Mouse (Mus musculus) ES-E14 (cell line): ENCODE results near the gene Smarcc1. TPM values are rescaled to one million over a fixed set of nuclear protein-coding genes. Genes with fewer than 3 reads are reported as not detected.

Experiments used
- DNase-seq: peaks from one replicate; pipeline ENCODE4 v3.0.0-alpha.2; 2013; ENCODE audit warnings: low read depth, low spot score
- H3K27ac ChIP-seq: 2 replicates; pipeline ENCODE4 v1.5.1; 2012; ENCODE audit warnings: low read depth, mild to moderate bottlenecking, low read length, moderate library complexity, mixed read lengths; ENCODE audit not compliant: poor library complexity, insufficient read depth, severe bottlenecking
- H3K36me3 ChIP-seq: 2 replicates; pipeline ENCODE4 v1.6.1; 2012; ENCODE audit warnings: mild to moderate bottlenecking, low read length, moderate library complexity, mixed read lengths; ENCODE audit not compliant: control insufficient read depth, poor library complexity, insufficient read depth, severe bottlenecking
- H3K4me1 ChIP-seq, 2 experiments: fragments of 150-350 bp in 1 of 2; sonication (generic) in 1 of 2; 2 replicates each; pipeline ENCODE4 v1.6.1; 2012; ENCODE audit warnings: low read length in 2 of 2, mild to moderate bottlenecking in 1 of 2, mixed read lengths in 1 of 2; ENCODE audit not compliant: control insufficient read depth in 2 of 2, insufficient read depth in 2 of 2, poor library complexity in 1 of 2
- H3K4me3 ChIP-seq, 2 experiments: fragments of 150-350 bp in 1 of 2; sonication (generic) in 1 of 2; 2 replicates each; pipeline ENCODE4 v1.5.1; 2012; ENCODE audit warnings: low read length in 2 of 2, low read depth in 1 of 2, mild to moderate bottlenecking in 1 of 2, mixed read lengths in 1 of 2; ENCODE audit not compliant: insufficient read depth in 1 of 2, poor library complexity in 1 of 2, severe bottlenecking in 1 of 2
- H3K9ac ChIP-seq: 2 replicates; pipeline ENCODE4 v1.6.1; 2012; ENCODE audit warnings: low read depth, mild to moderate bottlenecking, low read length, mixed read lengths; ENCODE audit not compliant: poor library complexity, insufficient read depth, severe bottlenecking
- H3K9me3 ChIP-seq: fragments of 150-350 bp; sonication (generic); 2 replicates; pipeline ENCODE4 v1.6.1; 2012; ENCODE audit warnings: low read depth, mild to moderate bottlenecking, low read length; ENCODE audit not compliant: control insufficient read depth, insufficient read depth
- CHD2 ChIP-seq: IDR thresholded peaks from 2 replicates; pipeline ENCODE4 v1.6.1; 2014; ENCODE audit warnings: mild to moderate bottlenecking, low read depth, low read length, inconsistent platforms
- HCFC1 ChIP-seq: IDR thresholded peaks from 2 replicates; pipeline ENCODE4 v1.6.1; 2012; ENCODE audit warnings: low read length, inconsistent platforms, borderline replicate concordance; ENCODE audit not compliant: insufficient read depth
- MAFK ChIP-seq: IDR thresholded peaks from 2 replicates; pipeline ENCODE4 v1.6.1; 2014; ENCODE audit warnings: mild to moderate bottlenecking, low read depth, low read length, inconsistent platforms; ENCODE audit not compliant: insufficient read depth
- ZC3H11A ChIP-seq: IDR thresholded peaks from 2 replicates; pipeline ENCODE4 v1.6.1; 2012; ENCODE audit warnings: low read depth, mild to moderate bottlenecking, inconsistent platforms, low read length, borderline replicate concordance
- ZNF384 ChIP-seq: IDR thresholded peaks from 2 replicates; pipeline ENCODE4 v1.6.1; 2012; ENCODE audit warnings: low read depth, low read length, inconsistent platforms
- in situ Hi-C, 2 experiments: fragments of 600-800 bp; cut with MboI; formaldehyde crosslinking; loops; one replicate each; pipeline ENCODE4 v1.15.1; 2025; ENCODE audit warnings: low sequenced_read_pairs in 2 of 2, inconsistent platforms in 1 of 2; ENCODE audit not compliant: unreplicated experiment in 2 of 2
- total RNA-seq: library from RNA; depleted of rRNA; stranded (reverse); fragments of 300-350 nt; gene quantifications from 2 replicates; pipeline ENCODE4 v1.2.3, GENCODE M21; 2012

The Smarcc1 gene
- total RNA-seq, 1 experiment: 64.3 TPM

- no peaks in the 10 kb centered on the region; a peak in 1 of 4 replicates for H3K4me1 ChIP-seq
- no peak for DNase-seq
- no peak overlapping the region for H3K9ac ChIP-seq
- no peak overlapping the region for H3K27ac ChIP-seq
- H3K36me3 ChIP-seq: peaks cover 75% of the 10 kb centered on the region
- TF ChIP-seq ZNF384 (no peak), ZC3H11A (no peak), MAFK (no peak), HCFC1 (no peak), CHD2 (no peak)
- no peaks in the 10 kb centered on the region for H3K9me3 ChIP-seq
- no peak overlapping the region for H3K4me3 ChIP-seq
- in situ Hi-C loops: loop anchor here in 1 of 2 experiments (25.0 kb wide), 1 partner anchor 198 kb away; the partner anchor contains the start of gene Cdc25a
Measured at GRCm38 (mm10) chr9:110085693-110086092, 31.8 kb upstream of the Smarcc1 start.

- Histone ChIP-seq H3K27ac (no peak overlapping the region; the same call in 1 of the 2 replicates), H3K4me1 (no peaks in the 10 kb centered on the region; a peak in 1 of 4 replicates), H3K9me3 (no peaks in the 10 kb centered on the region), H3K36me3 (peaks cover 60% of the 10 kb centered on the region), H3K9ac (no peak overlapping the region), H3K4me3 (no peak overlapping the region)
- in situ Hi-C loops: loop anchor here (10.0 to 25.0 kb wide), 2 partner anchors 206 to 209 kb away; partner anchors contain the start of gene Cdc25a (in 1 of the 2)
- TF ChIP-seq MAFK: no peak
- DNase-seq: no peak
Measured at GRCm38 (mm10) chr9:110093303-110093702, 24.2 kb upstream of the Smarcc1 start.

- H3K36me3 ChIP-seq: peaks cover 52% of the 10 kb centered on the region
- H3K27ac ChIP-seq: no peak overlapping the region
- peaks cover 0 to 2% of the 10 kb centered on the region in 2 experiments; a peak in 2 of 4 replicates for H3K4me1 ChIP-seq
- no peaks in the 10 kb centered on the region for H3K9me3 ChIP-seq
- H3K4me3 ChIP-seq: no peak overlapping the region
- in situ Hi-C loops: loop anchor here (10.0 to 25.0 kb wide), 2 partner anchors 207 to 210 kb away; partner anchors contain the start of gene Cdc25a (in 1 of the 2)
- H3K9ac ChIP-seq: no peak overlapping the region
- TF ChIP-seq ZNF384: no peak
- TF ChIP-seq HCFC1: no peak
- no peak for TF ChIP-seq ZC3H11A
- TF ChIP-seq CHD2: no peak
- no peak for TF ChIP-seq MAFK
- no peak for DNase-seq
Measured at GRCm38 (mm10) chr9:110094761-110095160, 22.7 kb upstream of the Smarcc1 start.

GRCm38 (mm10) chr9:110097791-110098190 is 19.7 kb upstream of the Smarcc1 start:
- TF ChIP-seq HCFC1 (no peak), ZNF384 (no peak), CHD2 (no peak), ZC3H11A (no peak), MAFK (no peak)
- in situ Hi-C loops: loop anchor here (10.0 to 25.0 kb wide), 2 partner anchors 210 to 213 kb away; partner anchors contain the start of gene Cdc25a (in 1 of the 2)
- Histone ChIP-seq H3K27ac (no peak overlapping the region; the same call in 1 of the 2 replicates), H3K4me1 (peaks cover 0 to 2% of the 10 kb centered on the region in 2 experiments; a peak in 2 of 4 replicates), H3K4me3 (no peak overlapping the region), H3K9me3 (no peaks in the 10 kb centered on the region), H3K36me3 (peaks cover 23% of the 10 kb centered on the region), H3K9ac (no peak overlapping the region)
- peak; percentile 26 for DNase-seq
